Mouse (Mus musculus): ENCODE results near the gene Nup85.

The Nup85 gene

GRCm38 (mm10) chr11:115582913-115583606 lies 18.8 kb downstream of the Nup85 start:
- DNase-seq (ENCODE audit: low spot score in 2 of 2) = no peak

DNA sequence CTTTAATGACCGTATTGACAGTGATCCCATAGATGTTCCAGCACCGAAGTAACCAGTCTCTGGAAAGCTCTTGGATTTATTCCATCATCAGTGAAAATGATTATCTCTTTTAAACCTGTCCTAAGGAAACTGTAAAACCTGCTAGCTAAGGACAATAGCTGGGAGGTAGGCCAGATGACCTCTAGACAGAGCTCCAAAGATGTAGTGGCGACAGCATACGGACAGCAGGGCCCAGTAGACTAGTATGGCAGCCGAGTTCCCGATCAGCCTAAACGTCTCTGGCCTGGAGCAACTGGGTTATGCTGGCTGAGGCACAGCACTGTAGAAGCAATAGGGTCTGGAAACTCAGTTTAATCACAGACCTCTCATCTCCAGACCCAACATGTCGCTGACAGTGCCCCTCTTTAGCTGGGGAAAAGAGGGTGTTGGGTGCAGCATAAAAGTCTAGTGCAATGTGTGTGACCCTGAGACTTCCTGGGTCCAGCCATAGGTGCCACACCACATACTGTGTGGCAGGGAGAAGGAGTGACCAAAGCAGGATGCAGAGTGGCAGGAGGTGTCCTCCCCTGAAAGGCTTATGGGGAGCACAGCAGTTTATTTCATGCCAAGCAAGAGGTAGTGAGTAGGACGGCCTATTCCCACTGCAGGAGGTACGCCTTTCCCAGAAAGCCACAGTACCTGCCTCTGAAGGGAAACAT lies 20.3 kb downstream of the Nup85 start:
- no peak for DNase-seq (ENCODE audit: low spot score in 2 of 2)

- DNase-seq (ENCODE audit: low spot score in 2 of 2) = no peak
These were observed 21.4 kb downstream of the Nup85 start for GRCm38 (mm10) chr11:115585573-115586100.

- DNase-seq (ENCODE audit: low spot score in 2 of 2) = no peak
These were observed 22.2 kb downstream of the Nup85 start for GRCm38 (mm10) chr11:115586403-115586802.

DNA sequence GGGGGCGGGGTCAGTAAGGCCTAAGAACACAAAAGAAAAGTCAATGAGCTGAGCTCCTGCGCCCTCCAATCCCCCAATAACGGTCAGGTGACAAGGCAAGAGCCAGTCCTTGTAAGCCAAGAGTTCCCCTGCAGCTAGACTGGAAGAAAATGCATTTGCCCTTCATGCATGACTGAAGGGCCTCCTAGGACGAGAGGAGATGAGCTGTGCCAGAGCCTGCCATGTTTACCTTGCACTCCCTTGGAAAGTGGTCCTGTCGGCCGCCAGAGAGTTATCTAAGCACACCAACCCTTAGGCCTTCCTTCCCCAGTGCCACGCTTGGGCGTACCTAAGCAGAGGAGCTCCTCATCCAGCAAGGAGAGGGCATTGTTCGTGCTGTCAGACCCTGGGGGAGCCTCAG lies 23.8 kb downstream of the Nup85 start:
- no peak for DNase-seq (ENCODE audit: low spot score in 2 of 2)

- DNase-seq (ENCODE audit: low spot score in 2 of 2) = no peak
These were observed 26.4 kb downstream of the Nup85 start for GRCm38 (mm10) chr11:115590526-115591075.

- no peak for DNase-seq (ENCODE audit: low spot score in 2 of 2)
These were observed 31.0 kb downstream of the Nup85 start for GRCm38 (mm10) chr11:115595209-115595608.

- DNase-seq (ENCODE audit: low spot score in 2 of 2) = no peak
These were observed 34.1 kb downstream of the Nup85 start for GRCm38 (mm10) chr11:115598309-115598708.

- no peak for DNase-seq (ENCODE audit: low spot score in 2 of 2)
These were observed 35.5 kb downstream of the Nup85 start for GRCm38 (mm10) chr11:115599722-115600121.

DNA sequence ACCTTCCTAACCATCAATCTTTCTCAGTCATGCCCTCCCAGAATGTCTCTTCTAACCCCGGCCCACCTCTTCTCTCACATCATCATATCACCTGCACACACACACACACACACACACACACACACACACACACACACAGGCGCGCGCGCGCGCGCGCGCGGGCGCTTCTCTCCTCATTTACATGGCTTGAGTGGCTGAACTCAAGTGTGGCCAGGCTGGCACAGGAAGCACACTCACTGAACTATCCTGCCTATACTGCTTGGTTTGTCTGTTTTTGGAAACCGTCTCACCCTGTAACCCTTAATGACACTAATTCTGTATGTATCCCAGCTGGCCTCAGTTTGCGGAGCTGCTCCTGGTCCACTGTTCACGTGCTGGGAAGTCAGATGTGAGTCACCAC lies 36.5 kb downstream of the Nup85 start:
- DNase-seq (ENCODE audit: low spot score in 2 of 2) = no peak

DNA sequence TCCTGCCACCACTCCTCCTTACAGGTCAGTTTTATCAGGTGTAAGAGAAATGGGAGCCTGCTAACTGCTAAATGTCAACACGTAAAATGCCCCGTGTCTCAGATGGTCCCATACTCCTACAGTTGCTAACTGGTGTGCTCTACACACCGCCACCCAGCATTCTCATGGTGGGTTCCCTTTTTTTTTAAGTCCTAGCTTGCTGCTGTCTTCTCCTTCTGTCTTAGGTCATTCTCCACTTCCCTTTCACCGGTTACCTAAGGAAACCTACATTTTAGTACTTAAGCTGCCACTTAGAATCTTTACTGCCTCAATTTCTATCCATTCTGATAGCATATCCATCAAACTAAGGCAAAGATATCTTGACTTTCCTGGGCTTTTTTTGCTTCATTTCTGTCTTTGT lies 36.9 kb downstream of the Nup85 start:
- no peak for DNase-seq (ENCODE audit: low spot score in 2 of 2)

GRCm38 (mm10) chr11:115603128-115603475 lies 38.9 kb downstream of the Nup85 start:
- DNase-seq (ENCODE audit: low spot score in 2 of 2) = no peak

DNA sequence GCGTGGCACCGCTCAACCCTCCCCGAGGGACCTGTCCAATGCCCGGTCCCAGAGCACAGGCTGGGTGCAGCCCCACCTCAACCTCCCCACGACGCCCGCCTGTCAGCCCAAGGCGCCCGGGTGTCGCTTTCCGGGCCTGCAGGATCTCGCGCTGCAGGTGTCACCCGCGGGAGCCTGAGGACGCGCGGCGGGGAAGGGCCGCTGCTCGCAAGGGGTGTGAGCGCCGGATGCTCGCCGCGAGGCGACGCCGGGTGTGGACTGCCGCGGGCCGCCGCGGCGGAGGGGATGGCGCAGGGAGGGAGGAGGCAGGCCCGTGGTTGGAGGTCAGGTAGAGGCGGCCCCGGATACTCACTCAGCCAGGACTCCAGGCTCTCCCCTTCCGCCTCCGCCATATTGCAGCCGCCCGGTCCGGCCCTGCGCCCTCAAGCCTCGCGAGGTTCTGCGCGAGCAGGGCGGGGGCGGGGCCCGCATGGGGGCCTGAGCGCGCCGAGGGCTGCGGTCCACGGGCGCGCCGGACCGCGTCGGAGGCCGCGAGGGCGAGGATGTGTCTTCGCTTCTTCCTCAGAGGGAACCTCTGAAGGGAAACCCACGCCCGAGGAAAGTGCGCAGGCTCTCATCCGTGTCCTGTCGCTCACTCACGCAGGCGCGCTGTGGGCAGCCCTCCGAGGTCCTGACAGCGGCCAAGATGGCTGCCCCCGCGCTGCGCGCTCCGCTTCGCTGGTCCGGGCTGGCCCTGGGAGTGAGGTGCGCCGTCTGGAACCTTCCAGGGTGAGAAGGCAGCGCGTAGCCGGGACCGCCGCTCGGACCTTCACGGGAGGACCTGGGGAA lies 39.5 kb downstream of the Nup85 start, which contains the start of the genes Mrps7 and Gga3:
Mrps7 (plus strand) TSS at position 450 of the 828 bp plus-strand sequence.
Gga3 (minus strand) TSS at position 576 of the 828 bp plus-strand sequence.
- peak; percentile 83 to 90 for DNase-seq (ENCODE audit: low spot score in 2 of 2)

GRCm38 (mm10) chr11:115604304-115604696 lies 40.1 kb downstream of the Nup85 start:
- no peak for DNase-seq (ENCODE audit: low spot score in 2 of 2)

DNA sequence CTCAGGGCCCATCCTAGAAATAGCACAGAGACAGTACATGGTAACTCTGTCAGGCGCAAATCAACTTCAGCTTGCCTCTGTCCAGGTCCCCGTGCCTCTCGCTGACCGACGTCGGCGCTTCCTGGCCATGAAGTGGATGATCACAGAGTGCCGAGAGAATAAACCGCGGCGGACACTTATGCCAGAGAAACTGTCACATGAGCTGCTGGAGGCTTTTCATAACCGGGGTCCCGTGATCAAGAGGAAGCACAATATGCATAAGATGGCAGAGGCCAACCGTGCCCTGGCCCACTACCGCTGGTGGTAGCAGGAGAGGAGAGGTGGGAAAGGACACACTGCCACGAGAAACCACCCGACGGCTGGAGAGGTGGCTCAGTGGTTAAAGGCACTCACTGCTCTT lies 42.5 kb downstream of the Nup85 start:
- DNase-seq (ENCODE audit: low spot score in 2 of 2) = no peak

GRCm38 (mm10) chr11:115608421-115609399 lies 44.5 kb downstream of the Nup85 start:
- DNase-seq (ENCODE audit: low spot score in 2 of 2) = no peak

DNA sequence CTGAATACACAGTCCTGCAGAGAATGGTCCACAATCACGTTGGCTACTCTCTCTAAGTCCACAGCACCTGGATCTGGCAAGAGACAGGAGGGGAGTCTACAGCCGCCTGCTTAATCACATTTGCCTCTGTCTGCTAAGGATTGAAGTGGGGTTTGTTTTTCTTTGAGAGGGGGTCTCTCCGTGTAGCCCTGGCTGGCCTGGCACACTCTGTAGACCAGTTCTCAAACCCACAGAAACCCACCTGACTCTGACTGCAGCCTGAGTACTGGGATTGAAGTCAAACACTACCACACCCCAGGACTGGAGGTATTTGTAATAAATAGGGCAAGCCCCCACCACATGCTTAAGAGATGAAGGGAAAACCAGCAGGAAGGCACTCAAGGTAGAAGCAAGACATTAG lies 45.3 kb downstream of the Nup85 start:
- no peak for DNase-seq (ENCODE audit: low spot score in 2 of 2)

DNA sequence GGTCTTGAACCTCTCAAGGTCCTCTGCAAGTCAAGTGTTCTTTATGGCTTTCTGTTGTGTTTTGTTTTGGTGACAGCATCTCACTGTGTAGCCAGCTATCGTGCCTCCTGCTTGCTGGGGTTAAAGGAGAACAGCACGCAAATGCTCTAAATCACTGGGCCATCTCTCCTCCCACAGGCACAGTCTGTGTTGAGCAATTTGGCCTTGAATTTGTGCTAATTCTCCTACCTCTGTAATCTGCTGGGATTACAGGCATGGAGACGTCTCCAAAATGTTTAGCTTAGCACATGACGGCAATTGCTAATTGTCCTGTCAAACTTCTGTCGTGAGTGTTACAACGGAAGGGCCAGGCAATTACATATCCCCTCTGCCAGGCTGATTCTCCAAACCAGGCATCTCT lies 46.9 kb downstream of the Nup85 start:
- no peak for DNase-seq (ENCODE audit: low spot score in 2 of 2)

DNA sequence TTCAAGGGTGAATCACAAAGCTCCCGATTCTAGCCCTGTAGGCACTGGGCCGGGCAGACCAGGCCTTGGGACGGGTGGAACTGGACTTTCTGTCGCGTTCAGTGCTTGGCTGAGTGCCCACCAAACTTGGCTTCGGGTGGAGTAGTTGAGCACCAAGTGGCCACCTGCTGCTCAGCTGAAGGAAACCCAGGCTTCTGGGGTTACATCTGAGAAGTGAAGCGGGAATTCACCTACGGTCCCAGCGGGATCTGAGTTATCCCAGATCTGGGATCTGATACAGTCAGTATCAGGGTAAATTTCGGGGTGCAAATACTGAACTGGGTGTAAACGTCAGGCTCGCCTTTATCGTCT lies 47.8 kb downstream of the Nup85 start:
- peak; percentile 33 to 38 for DNase-seq (ENCODE audit: low spot score in 2 of 2)

GRCm38 (mm10) chr11:115612410-115613137 lies 48.3 kb downstream of the Nup85 start, which contains the start of gene Mif4gd:
Mif4gd (minus strand) TSS chr11:115612969.
- DNase-seq (ENCODE audit: low spot score in 2 of 2) = peak; percentile 94 to 95
